Mouse (Mus musculus) C2C12 (cell line): Measurements from ENCODE around the gene Rnf213.
A peak's percentile ranks its signal among the peaks of the same experiment; 100 is the strongest.

Source experiments
- CEBPB ChIP-seq: IDR thresholded peaks from one replicate; pipeline ENCODE4 v1.6.1; 2011; ENCODE audit warnings: low read depth, mild to moderate bottlenecking, control low read depth, moderate library complexity
- CTCF ChIP-seq: IDR thresholded peaks from one replicate; pipeline ENCODE4 v1.5.1; 2011; ENCODE audit not compliant: control insufficient read depth, insufficient read depth, insufficient read length
- FOSL1 ChIP-seq: IDR thresholded peaks from one replicate; pipeline ENCODE4 v1.8.0; 2011; ENCODE audit warnings: mild to moderate bottlenecking, low read length; ENCODE audit not compliant: poor library complexity, insufficient read depth, severe bottlenecking
- MAX ChIP-seq: IDR thresholded peaks from one replicate; pipeline ENCODE4 v1.6.1; 2011; ENCODE audit warnings: mild to moderate bottlenecking, control low read depth
- MYOD1 ChIP-seq: IDR thresholded peaks from one replicate; pipeline ENCODE4 v1.6.1; 2011; ENCODE audit warnings: low read depth; ENCODE audit not compliant: control insufficient read depth, insufficient read length
- MYOG ChIP-seq: IDR thresholded peaks from one replicate; pipeline ENCODE4 v1.6.1; 2011; ENCODE audit not compliant: control insufficient read depth, insufficient read length; ENCODE audit errors: extremely low read depth
- USF1 ChIP-seq: IDR thresholded peaks from one replicate; pipeline ENCODE4 v1.6.1; 2011; ENCODE audit warnings: low read depth, mild to moderate bottlenecking, control low read depth, moderate library complexity

- peak; percentile 90 for TF ChIP-seq CTCF
- TF ChIP-seq MYOD1, result no peak
- peak; percentile 84 for TF ChIP-seq MAX
- TF ChIP-seq USF1, result no peak
- no peak for TF ChIP-seq CEBPB
- TF ChIP-seq MYOG, result no peak
- no peak for TF ChIP-seq FOSL1
Measured at GRCm38 (mm10) chr11:119490861-119491689, 98.2 kb downstream of the Rnf213 start, which contains the start of gene Endov.
